Mouse (Mus musculus): Measurements from ENCODE around the gene Wbp11. TPM values are rescaled to one million over a fixed set of nuclear protein-coding genes. Genes with fewer than 3 reads are reported as not detected.
A peak's percentile ranks its signal among the peaks of the same experiment; 100 is the strongest.

The Wbp11 gene
- 87.0 and 96.5 TPM in 2 replicates for polyA plus RNA-seq (2012; rRNA removed)
- 100 and 110 TPM in 2 replicates for polyA plus RNA-seq (2014; fragmentation: Nextera tagmentation; extraction: Ambion mirVana)

- H3K4me2 ChIP-seq (replicated peaks; ENCODE audit: low read depth, low read length, severe bottlenecking) = peak within 1 kb of the TSS; percentile 61
- ATAC-seq (ENCODE audit: low FRiP score, low read depth) = peak; percentile 100
- under 1% methylated on average over 40 of the region's 45 CpGs for WGBS
- peak within 1 kb of the TSS; percentile 100 for H3K4me3 ChIP-seq (replicated peaks; ENCODE audit: low read length)
- peak within 1 kb of the TSS; percentile 99 for H3K9ac ChIP-seq (ENCODE audit: low read depth, low read length, severe bottlenecking)
- 0 out of 2 replicates have a peak, but pooled peaks cover 3% of the 10 kb centered on the region for H3K4me1 ChIP-seq (ENCODE audit: control insufficient read depth, insufficient read depth, low read length)
- no peaks in the 10 kb centered on the region for H3K9me3 ChIP-seq (ENCODE audit: control insufficient read depth, low read length)
- peak within 1 kb of the TSS; percentile 82 for H3K27ac ChIP-seq (replicated peaks; ENCODE audit: low read depth, low read length)
- peak; percentile 91; the same call in 1 of the 2 replicates for TF ChIP-seq POLR2A (IDR thresholded peaks at IDR 0.05; ENCODE audit: borderline replicate concordance, extremely low read depth, insufficient read depth, insufficient read length)
- no peaks in the 10 kb centered on the region for H3K27me3 ChIP-seq (ENCODE audit: control insufficient read depth, insufficient read depth, low read length)
- DNase-seq (ENCODE audit: low spot score) = peak; percentile 99
- peaks cover 23% of the 10 kb centered on the region for H3K36me3 ChIP-seq (ENCODE audit: control insufficient read depth, insufficient read depth, low read length)
These were observed at the start of gene Wbp11 for GRCm38 (mm10) chr6:136827881-136828561. Gene Wbp11 (minus strand): TSS chr6:136828233.

GRCm38 (mm10) chr6:136875670-136876069 lies 47.6 kb upstream of the Wbp11 start, which contains the start of gene Mgp:
Gene Mgp (minus strand): TSS chr6:136875823.
- ATAC-seq (ENCODE audit: low FRiP score, low read depth) (peak; percentile 85), DNase-seq (ENCODE audit: low spot score) (peak; percentile 82)
- Histone ChIP-seq H3K27ac (replicated peaks; ENCODE audit: low read depth, low read length) (peak within 1 kb of the TSS; percentile 69), H3K4me3 (replicated peaks; ENCODE audit: low read length) (peak within 1 kb of the TSS; percentile 43), H3K4me2 (replicated peaks; ENCODE audit: low read depth, low read length, severe bottlenecking) (peak within 1 kb of the TSS; percentile 45), H3K9ac (ENCODE audit: low read depth, low read length, severe bottlenecking) (peak within 1 kb of the TSS; percentile 46), H3K36me3 (ENCODE audit: control insufficient read depth, insufficient read depth, low read length) (0 out of 2 replicates have a peak, but pooled peaks cover 3% of the 10 kb centered on the region), H3K9me3 (ENCODE audit: control insufficient read depth, low read length) (no peaks in the 10 kb centered on the region), H3K4me1 (ENCODE audit: control insufficient read depth, insufficient read depth, low read length) (peaks cover 25% of the 10 kb centered on the region), H3K27me3 (ENCODE audit: control insufficient read depth, insufficient read depth, low read length) (no peaks in the 10 kb centered on the region)
- WGBS = 11% methylated on average over 9 of the region's 9 CpGs
- TF ChIP-seq POLR2A (IDR thresholded peaks at IDR 0.05; ENCODE audit: borderline replicate concordance, extremely low read depth, insufficient read depth, insufficient read length) = peak; percentile 68; the same call in 1 of the 2 replicates

GRCm38 (mm10) chr6:136874599-136874998 lies 46.6 kb upstream of the Wbp11 start:
- DNase-seq (ENCODE audit: low spot score) = no peak
- peak overlapping the region; percentile 45 for H3K4me2 ChIP-seq (replicated peaks; ENCODE audit: low read depth, low read length, severe bottlenecking)
- TF ChIP-seq POLR2A (IDR thresholded peaks at IDR 0.05; ENCODE audit: borderline replicate concordance, extremely low read depth, insufficient read depth, insufficient read length) = no peak
- no peak; the same call in 1 of the 2 replicates for ATAC-seq (ENCODE audit: low FRiP score, low read depth)
- H3K27ac ChIP-seq (replicated peaks; ENCODE audit: low read depth, low read length) = peak overlapping the region; percentile 50
- WGBS = 22% methylated on average over 8 of the region's 8 CpGs
- H3K4me1 ChIP-seq (ENCODE audit: control insufficient read depth, insufficient read depth, low read length) = peaks cover 25% of the 10 kb centered on the region
- H3K36me3 ChIP-seq (ENCODE audit: control insufficient read depth, insufficient read depth, low read length) = 0 out of 2 replicates have a peak, but pooled peaks cover 3% of the 10 kb centered on the region
- no peaks in the 10 kb centered on the region for H3K9me3 ChIP-seq (ENCODE audit: control insufficient read depth, low read length)
- peak overlapping the region; percentile 38; the same call in 1 of the 2 replicates for H3K9ac ChIP-seq (ENCODE audit: low read depth, low read length, severe bottlenecking)
- peak overlapping the region; percentile 43 for H3K4me3 ChIP-seq (replicated peaks; ENCODE audit: low read length)
- H3K27me3 ChIP-seq (ENCODE audit: control insufficient read depth, insufficient read depth, low read length) = no peaks in the 10 kb centered on the region

GRCm38 (mm10) chr6:136868921-136869320 lies 40.9 kb upstream of the Wbp11 start:
- ATAC-seq (ENCODE audit: low FRiP score, low read depth) = no peak; the same call in 1 of the 2 replicates
- peaks cover 19% of the 10 kb centered on the region for H3K4me1 ChIP-seq (ENCODE audit: control insufficient read depth, insufficient read depth, low read length)
- no peak overlapping the region for H3K9ac ChIP-seq (ENCODE audit: low read depth, low read length, severe bottlenecking)
- H3K36me3 ChIP-seq (ENCODE audit: control insufficient read depth, insufficient read depth, low read length) = 0 out of 2 replicates have a peak, but pooled peaks cover 3% of the 10 kb centered on the region
- H3K4me3 ChIP-seq (replicated peaks; ENCODE audit: low read length) = no peak overlapping the region
- H3K4me2 ChIP-seq (replicated peaks; ENCODE audit: low read depth, low read length, severe bottlenecking) = no peak overlapping the region
- no peak overlapping the region for H3K27ac ChIP-seq (replicated peaks; ENCODE audit: low read depth, low read length)
- peak; percentile 43 for DNase-seq (ENCODE audit: low spot score)
- 63% methylated on average over 5 of the region's 5 CpGs for WGBS
- no peak for TF ChIP-seq POLR2A (IDR thresholded peaks at IDR 0.05; ENCODE audit: borderline replicate concordance, extremely low read depth, insufficient read depth, insufficient read length)
- no peaks in the 10 kb centered on the region for H3K27me3 ChIP-seq (ENCODE audit: control insufficient read depth, insufficient read depth, low read length)
- no peaks in the 10 kb centered on the region for H3K9me3 ChIP-seq (ENCODE audit: control insufficient read depth, low read length)

- no peak for DNase-seq (ENCODE audit: low spot score)
- peaks cover 13% of the 10 kb centered on the region for H3K4me1 ChIP-seq (ENCODE audit: control insufficient read depth, insufficient read depth, low read length)
- no peak for ATAC-seq (ENCODE audit: low FRiP score, low read depth)
- H3K27me3 ChIP-seq (ENCODE audit: control insufficient read depth, insufficient read depth, low read length) = no peaks in the 10 kb centered on the region
- no peaks in the 10 kb centered on the region for H3K36me3 ChIP-seq (ENCODE audit: control insufficient read depth, insufficient read depth, low read length)
- TF ChIP-seq POLR2A (IDR thresholded peaks at IDR 0.05; ENCODE audit: borderline replicate concordance, extremely low read depth, insufficient read depth, insufficient read length) = no peak
- 68% methylated on average over 4 of the region's 4 CpGs for WGBS
- no peak overlapping the region for H3K9ac ChIP-seq (ENCODE audit: low read depth, low read length, severe bottlenecking)
- no peak overlapping the region for H3K4me3 ChIP-seq (replicated peaks; ENCODE audit: low read length)
- no peaks in the 10 kb centered on the region for H3K9me3 ChIP-seq (ENCODE audit: control insufficient read depth, low read length)
- no peak overlapping the region for H3K27ac ChIP-seq (replicated peaks; ENCODE audit: low read depth, low read length)
- no peak overlapping the region for H3K4me2 ChIP-seq (replicated peaks; ENCODE audit: low read depth, low read length, severe bottlenecking)
These were observed 38.1 kb upstream of the Wbp11 start for GRCm38 (mm10) chr6:136866150-136866549.

Measured in limb, embryonic 14.5 days (tissue).